Mouse (Mus musculus): Measurements from ENCODE around the gene Znhit6.

DNA sequence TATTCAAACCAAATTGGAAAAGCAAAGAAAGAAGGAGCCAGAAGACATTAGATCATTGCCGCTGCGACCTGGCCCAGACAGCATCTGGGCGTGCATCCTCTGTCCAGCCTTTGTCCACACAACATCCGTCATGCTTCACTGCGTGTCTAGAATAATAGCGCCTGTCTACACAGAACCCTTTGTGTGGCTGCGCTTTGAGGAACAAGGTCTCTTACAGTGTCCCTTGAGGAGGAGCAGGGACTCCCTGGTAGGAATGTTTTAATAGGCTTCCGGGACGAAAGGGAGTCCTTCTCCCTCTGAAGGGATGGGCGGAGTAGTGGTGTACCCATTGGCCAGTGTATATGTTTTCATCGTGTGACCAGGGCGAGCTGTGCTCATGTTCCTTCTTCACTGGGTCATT is 47.0 kb downstream of the Znhit6 start:
- TF ChIP-seq CTCF (IDR thresholded peaks at IDR 0.05; ENCODE audit: insufficient read depth, low read depth, low read length) (no peak), POLR2A (IDR thresholded peaks at IDR 0.05; ENCODE audit: insufficient read depth, low read depth, low read length) (no peak)
